Mouse (Mus musculus): Measurements from ENCODE around the gene Fmo2.

The Fmo2 gene

DNA sequence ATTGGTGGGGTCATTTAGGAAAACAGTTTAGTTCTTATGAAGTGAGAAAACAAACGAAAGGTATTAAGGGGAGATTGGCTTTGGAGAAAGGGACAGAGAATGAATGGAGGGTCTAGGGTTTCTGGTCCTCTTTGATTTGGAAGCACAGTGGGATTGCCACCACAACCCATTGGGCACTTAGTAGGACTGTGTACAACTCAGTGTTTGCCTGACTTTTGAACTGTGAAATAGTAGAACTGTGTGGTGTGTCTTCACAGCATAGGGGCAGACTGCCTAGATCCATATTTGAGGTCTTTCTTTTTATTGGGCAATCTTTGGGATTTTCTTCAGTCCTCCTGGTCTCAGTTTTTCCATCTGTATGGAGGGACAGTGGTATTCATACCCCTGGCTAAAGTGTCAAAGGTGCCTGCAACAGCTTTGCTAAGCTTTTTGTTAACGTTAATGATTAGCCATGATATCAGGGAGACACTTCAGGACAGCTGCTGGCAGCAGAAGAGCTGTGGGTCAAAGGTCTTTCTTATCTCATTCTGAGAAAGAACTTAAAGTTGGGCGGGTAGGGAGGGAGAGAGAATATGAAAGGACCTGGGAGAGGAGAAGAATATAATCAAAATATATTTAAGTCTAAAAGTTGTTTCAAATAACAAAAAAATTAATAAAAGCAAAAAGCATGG is 44.6 kb downstream of the Fmo2 start:
- no peak for DNase-seq (ENCODE audit: low spot score in 2 of 2)

DNA sequence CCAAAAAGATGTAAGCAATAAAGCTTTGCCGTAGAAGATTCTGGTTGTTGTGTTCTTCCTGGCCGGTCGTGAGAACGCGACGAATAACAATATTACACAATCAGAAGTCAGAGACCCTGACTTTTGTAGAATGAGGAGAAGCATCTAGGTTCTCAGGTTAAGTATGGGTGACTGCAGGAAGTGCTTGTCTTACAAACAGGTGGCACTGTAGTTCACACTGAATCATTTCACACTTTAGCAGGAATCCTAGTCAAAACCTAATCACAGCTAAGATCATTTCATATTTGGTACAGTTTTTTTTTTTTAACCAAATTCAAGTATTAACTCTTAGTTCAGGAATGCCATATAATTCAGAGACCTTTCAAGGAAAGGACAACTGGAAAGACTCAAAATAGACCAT is 51.0 kb downstream of the Fmo2 start:
- DNase-seq (ENCODE audit: low spot score in 2 of 2), result no peak

DNA sequence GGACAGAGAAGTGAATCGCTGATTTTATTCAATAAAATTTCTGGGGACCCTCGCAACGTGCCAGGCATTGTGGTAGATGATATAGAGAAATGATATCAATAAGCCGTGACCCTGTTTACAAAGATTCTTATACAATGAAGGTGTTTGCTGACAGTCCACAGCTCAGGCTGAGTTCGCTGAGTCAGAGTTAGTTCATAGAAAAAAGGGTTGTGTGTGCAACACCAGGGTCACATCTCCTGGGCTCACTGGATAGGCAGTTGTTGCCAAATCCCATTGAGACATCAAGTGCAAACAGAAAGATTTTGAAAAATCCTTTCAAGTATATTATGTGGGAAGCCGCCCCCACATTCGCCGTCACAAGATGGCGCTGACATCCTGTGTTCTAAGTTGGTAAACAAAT is 58.3 kb downstream of the Fmo2 start:
- no peak for DNase-seq (ENCODE audit: low spot score in 2 of 2)

DNA sequence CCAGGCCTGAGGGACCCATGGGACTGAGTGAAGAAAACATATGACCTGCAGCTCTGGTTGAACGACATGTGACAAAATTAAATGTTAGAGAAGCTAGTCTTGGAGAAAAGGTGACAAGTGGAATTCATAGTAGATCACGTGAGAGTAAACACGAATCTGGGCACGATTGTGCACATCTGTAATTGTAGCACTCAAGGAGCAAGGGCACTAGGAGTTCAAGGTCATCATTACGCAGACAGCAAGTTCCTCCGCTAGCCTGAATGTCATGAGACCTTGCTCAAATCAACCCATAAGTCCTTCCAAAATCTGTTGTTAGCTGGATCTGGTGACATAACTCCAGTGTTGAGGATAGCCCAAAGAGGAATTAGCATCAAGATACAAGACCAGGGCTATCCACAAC is 59.5 kb downstream of the Fmo2 start:
- DNase-seq (ENCODE audit: low spot score in 2 of 2), result no peak

DNA sequence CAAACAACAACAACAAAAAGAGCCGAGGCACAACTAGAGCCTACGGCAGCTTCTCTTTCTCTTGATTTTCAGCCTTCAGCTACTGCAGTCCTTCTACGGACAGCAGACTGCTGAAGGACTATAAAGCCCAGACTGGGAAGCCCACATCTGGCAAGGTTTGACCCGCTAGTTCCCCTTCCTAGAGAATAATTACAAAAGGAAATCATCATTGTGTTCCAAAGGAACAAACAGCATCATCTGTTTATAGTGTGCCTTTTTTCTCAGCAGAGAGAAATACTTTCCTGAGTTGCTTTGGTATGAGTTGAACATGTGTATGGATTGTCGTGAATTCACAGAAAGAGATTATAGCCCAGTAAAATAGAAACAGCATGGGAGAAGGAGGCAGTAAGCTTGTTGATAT is 64.2 kb downstream of the Fmo2 start:
- no peak for DNase-seq (ENCODE audit: low spot score in 2 of 2)

DNA sequence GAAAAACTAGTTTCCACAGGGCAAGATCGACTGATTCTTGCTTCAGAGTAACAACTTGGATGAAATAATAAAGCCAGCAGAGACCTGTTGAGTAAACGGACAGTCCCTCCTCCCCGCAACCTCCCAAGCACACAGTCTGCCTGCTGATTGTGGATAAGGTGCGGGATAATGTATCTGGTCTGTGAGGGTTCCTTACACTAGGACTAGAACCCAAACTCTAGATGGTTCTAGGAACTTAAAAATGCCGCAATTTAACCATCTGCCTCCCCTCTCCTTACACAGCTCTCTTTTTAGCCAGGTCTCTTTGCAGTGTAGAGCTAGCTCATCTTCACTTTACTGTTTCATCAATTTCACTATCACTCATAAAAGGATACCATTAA is 66.0 kb downstream of the Fmo2 start:
- no peak for DNase-seq (ENCODE audit: low spot score in 2 of 2)

DNA sequence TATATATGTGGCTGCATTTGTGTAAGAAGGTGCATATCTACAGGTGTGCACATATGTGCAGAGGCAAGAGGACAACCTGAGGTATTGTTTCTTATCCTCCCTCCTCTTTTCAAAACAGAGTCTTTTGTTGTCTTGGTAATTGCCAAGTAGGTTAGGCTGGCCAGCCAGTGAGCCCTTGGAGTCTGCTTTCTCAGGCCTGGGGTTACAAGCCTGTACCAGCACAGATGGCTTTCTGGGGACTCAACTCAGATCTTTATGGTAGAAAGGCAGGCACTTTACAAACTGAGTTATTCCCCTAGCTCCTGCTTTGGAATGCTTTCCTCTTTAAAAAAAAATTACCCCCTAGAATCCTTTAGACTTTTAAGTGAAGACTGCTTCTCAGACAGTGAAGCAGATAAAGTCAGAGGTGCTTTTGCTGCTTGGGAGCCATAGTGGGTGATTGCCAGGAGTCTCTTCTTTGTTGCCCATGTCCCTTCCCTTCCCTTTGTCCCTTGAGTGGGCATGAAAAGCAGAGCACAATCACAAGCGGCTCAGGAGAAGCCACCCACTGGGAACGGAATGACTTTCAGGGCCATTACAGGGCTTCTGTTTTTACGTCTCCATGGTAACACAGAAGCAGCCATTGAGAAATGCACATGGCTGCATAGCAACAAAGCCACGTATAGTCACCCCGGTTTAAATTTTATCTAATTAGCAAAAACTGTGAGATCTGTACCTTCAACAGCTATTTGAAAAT is 66.5 kb downstream of the Fmo2 start:
- no peak for DNase-seq (ENCODE audit: low spot score in 2 of 2)

All from urinary bladder, postnatal 36 days (tissue).